Mouse (Mus musculus): Measurements from ENCODE around the gene Grk2. TPM values are rescaled to one million over a fixed set of nuclear protein-coding genes. Genes with fewer than 3 reads are reported as not detected.

Gene Grk2
- 62.5 and 70.5 TPM in 2 replicates for polyA plus RNA-seq (2021; fragmentation: Nextera tagmentation)
- long read RNA-seq, experiment 1, transcript Grk2-202 (21 exons, 3,376 nt), result major isoform, 22 of 100 reads
- long read RNA-seq, experiment 1, partial matches to known transcripts, result 57 of 100 reads
- long read RNA-seq, experiment 1, other reads (novel, unspliced or antisense), result 21 of 100 reads
- long read RNA-seq, experiment 2, partial matches to known transcripts, result 17 of 62 reads
- long read RNA-seq, experiment 2, other reads (novel, unspliced or antisense), result 44 of 62 reads

DNA sequence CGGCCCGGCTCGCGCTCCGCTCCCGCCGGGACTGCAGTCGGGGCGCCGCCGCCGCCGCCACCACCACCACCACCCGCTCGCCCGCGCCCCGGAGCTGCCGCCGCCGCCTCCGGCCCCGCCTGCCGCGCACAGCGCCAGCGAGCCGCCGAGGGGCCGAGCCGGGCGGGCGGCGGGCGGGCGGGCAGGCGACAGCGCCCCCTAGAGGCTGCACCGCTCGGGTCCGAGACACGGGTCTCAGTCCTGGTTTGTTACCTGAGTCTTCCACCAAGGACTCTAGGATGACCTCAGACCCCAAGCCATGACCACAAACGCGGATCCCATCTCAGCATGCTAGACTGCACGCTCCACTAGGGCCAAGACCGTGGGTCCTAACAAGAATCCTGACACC, at the start of gene Grk2:
Grk2 (minus strand) TSS at position 33 of the 388 bp plus-strand sequence.

DNA sequence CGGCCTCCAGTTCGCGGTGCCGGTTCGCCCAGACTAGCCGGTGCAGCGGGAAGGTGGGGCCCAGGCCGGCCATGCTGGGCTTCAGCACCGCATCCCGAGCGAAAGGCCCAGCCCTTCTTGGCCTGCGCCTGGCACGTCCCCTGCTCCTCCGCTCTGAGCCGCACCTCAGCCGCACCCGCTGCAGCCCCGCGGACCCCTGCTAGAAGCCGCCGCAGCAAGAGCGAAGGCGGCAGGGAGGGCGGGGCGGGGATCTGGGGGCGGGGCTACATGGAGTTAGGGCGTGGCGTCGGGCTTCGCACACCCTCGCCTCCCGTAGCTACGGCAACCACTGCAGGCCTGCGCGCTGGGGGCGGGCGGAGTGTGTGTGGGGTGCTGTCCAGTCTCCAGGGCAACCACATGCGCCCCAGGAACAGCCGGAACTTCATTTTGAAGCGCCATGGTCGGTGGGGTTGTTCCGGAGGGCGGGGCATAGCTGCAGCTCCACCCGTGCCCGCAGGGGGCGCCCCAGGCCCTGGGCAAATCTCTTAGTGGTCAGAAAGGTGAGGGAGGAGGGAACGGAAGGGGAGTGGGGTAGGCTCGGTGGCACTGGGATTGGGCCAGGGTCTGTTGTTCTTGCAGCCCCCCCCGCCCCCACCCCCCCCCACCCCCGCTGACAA, 23.0 kb downstream of the Grk2 start, which contains the start of gene Ankrd13d:
Ankrd13d (minus strand) TSS at position 240 of the 656 bp plus-strand sequence.

DNA sequence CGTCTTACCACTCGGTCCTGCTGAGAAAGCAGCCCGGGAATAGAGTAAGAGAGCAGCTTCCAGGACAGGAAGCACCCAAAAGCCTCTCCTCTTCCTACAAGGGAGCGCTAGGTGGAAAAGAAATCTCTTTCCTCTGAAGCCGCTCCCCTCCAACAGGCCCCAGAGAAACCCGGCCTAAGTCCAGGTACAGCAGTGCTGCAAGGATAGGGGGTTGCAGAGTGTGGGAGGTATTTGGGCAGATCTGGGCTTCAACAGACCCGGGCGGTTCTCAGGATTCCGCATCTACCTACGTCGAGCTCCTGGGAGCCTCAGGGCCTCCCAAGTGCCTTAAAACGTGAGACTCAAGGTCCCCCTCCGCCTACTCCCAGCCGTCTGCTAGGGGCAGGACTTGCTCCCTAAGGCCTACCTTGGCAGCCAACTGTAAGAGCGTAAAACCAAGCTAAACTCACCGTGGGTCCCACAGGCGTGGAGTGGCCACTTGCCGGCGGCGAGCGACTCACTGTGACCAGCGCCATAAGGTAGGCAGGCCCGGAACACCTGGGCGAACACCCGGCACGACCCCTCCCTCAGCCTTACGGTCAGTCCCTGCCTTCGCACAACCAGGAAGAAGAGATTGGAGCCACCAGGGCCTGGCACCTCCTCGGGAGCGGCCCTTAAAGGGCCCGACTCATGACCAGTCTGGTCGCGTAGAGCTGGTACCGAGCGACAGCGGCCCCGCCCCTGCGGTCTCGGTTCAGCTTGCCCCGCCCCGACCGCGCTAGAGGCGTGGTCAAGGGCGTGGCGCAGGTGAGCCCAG, 37.3 kb downstream of the Grk2 start, which contains the start of gene Ssh3:
Ssh3 (minus strand) TSS at position 615 of the 796 bp plus-strand sequence.

Other genes starting within 250 kb of the Grk2 start
- not detected in 2 replicates for gene Gstp3, start 246.7 kb downstream of the Grk2 start, polyA plus RNA-seq (2021; fragmentation: Nextera tagmentation)
- not detected in 2 replicates for gene Cabp2, start 224.6 kb downstream of the Grk2 start, polyA plus RNA-seq (2021; fragmentation: Nextera tagmentation)
- gene Cdk2ap2, start 209.0 kb downstream of the Grk2 start, polyA plus RNA-seq (2021; fragmentation: Nextera tagmentation), result 52.6 and 68.9 TPM in 2 replicates
- gene Pitpnm1, start 206.2 kb downstream of the Grk2 start, polyA plus RNA-seq (2021; fragmentation: Nextera tagmentation), result 53.9 and 65.8 TPM in 2 replicates
- gene Aip, start 180.4 kb downstream of the Grk2 start, polyA plus RNA-seq (2021; fragmentation: Nextera tagmentation), result 168 and 240 TPM in 2 replicates
- not detected in 2 replicates for gene Gpr152, start 166.4 kb downstream of the Grk2 start, polyA plus RNA-seq (2021; fragmentation: Nextera tagmentation)
- 0.06 and 0.11 TPM in 2 replicates for gene Cabp4, start 162.2 kb downstream of the Grk2 start, polyA plus RNA-seq (2021; fragmentation: Nextera tagmentation)
- 87.0 and 103 TPM in 2 replicates for gene Coro1b, start 157.6 kb downstream of the Grk2 start, polyA plus RNA-seq (2021; fragmentation: Nextera tagmentation)
- gene Ptprcap, start 152.6 kb downstream of the Grk2 start, polyA plus RNA-seq (2021; fragmentation: Nextera tagmentation), result 0.72 and 1.4 TPM in 2 replicates
- 11.8 and 16.7 TPM in 2 replicates for gene Rps6kb2, start 142.9 kb downstream of the Grk2 start, polyA plus RNA-seq (2021; fragmentation: Nextera tagmentation)
- gene Carns1, start 130.7 kb downstream of the Grk2 start, polyA plus RNA-seq (2021; fragmentation: Nextera tagmentation), result 4.2 and 4.3 TPM in 2 replicates
- 0.51 and 0.69 TPM in 2 replicates for gene Tbc1d10c, start 114.9 kb downstream of the Grk2 start, polyA plus RNA-seq (2021; fragmentation: Nextera tagmentation)
- gene Ppp1ca, start 114.2 kb downstream of the Grk2 start, polyA plus RNA-seq (2021; fragmentation: Nextera tagmentation), result 387 and 460 TPM in 2 replicates
- 6.8 and 7.0 TPM in 2 replicates for gene Rad9a, start 104.6 kb downstream of the Grk2 start, polyA plus RNA-seq (2021; fragmentation: Nextera tagmentation)
- gene Clcf1, start 92.0 kb downstream of the Grk2 start, polyA plus RNA-seq (2021; fragmentation: Nextera tagmentation), result 0.19 and 0.76 TPM in 2 replicates
- not detected in 2 replicates for gene AC109138.7, start 91.9 kb downstream of the Grk2 start, polyA plus RNA-seq (2021; fragmentation: Nextera tagmentation)
- gene Pold4, start 74.3 kb downstream of the Grk2 start, polyA plus RNA-seq (2021; fragmentation: Nextera tagmentation), result 31.3 and 44.7 TPM in 2 replicates
- gene Ssh3, start 37.0 kb downstream of the Grk2 start, polyA plus RNA-seq (2021; fragmentation: Nextera tagmentation), result 5.3 and 7.5 TPM in 2 replicates
- gene Ankrd13d, start 23.1 kb downstream of the Grk2 start, polyA plus RNA-seq (2021; fragmentation: Nextera tagmentation), result 54.6 and 59.2 TPM in 2 replicates
- gene Kdm2a, start 92.1 kb upstream of the Grk2 start, polyA plus RNA-seq (2021; fragmentation: Nextera tagmentation), result 8.5 and 13.1 TPM in 2 replicates
- 0.95 and 1.1 TPM in 2 replicates for gene Rhod, start 133.2 kb upstream of the Grk2 start, polyA plus RNA-seq (2021; fragmentation: Nextera tagmentation)
- gene Syt12, start 171.2 kb upstream of the Grk2 start, polyA plus RNA-seq (2021; fragmentation: Nextera tagmentation), result 18.4 and 23.7 TPM in 2 replicates
- not detected in 2 replicates for gene 2010003K11Rik, start 192.4 kb upstream of the Grk2 start, polyA plus RNA-seq (2021; fragmentation: Nextera tagmentation)
- 20.7 and 20.8 TPM in 2 replicates for gene Pcx, start 204.2 kb upstream of the Grk2 start, polyA plus RNA-seq (2021; fragmentation: Nextera tagmentation)

All from left cerebral cortex, adult 6 months (tissue).